Mouse (Mus musculus) cortical plate, adult 2 months (tissue): ENCODE data around the gene Tmem30c.

ENCODE experiments used
- CTCF ChIP-seq: fragments of 200-500 bp; IDR thresholded peaks from 2 replicates; pipeline ENCODE4 v1.5.1; 2011; ENCODE audit warnings: mild to moderate bottlenecking, control low read depth, low read length; ENCODE audit not compliant: insufficient read depth; ENCODE audit errors: extremely low read depth
- POLR2A ChIP-seq: fragments of 200-500 bp; IDR thresholded peaks from 2 replicates; pipeline ENCODE4 v1.6.1; 2011; ENCODE audit warnings: mild to moderate bottlenecking, low read length, control low read depth; ENCODE audit not compliant: insufficient read depth; ENCODE audit errors: extremely low read depth

GRCm38 (mm10) chr16:57317127-57317526 lies 24.5 kb upstream of the Tmem30c start:
- TF ChIP-seq POLR2A, result no peak
- no peak for TF ChIP-seq CTCF
